Mouse (Mus musculus): ENCODE measurements around the gene Fto.
A peak's percentile ranks its signal among the peaks of the same experiment; 100 is the strongest.

Gene Fto

DNA sequence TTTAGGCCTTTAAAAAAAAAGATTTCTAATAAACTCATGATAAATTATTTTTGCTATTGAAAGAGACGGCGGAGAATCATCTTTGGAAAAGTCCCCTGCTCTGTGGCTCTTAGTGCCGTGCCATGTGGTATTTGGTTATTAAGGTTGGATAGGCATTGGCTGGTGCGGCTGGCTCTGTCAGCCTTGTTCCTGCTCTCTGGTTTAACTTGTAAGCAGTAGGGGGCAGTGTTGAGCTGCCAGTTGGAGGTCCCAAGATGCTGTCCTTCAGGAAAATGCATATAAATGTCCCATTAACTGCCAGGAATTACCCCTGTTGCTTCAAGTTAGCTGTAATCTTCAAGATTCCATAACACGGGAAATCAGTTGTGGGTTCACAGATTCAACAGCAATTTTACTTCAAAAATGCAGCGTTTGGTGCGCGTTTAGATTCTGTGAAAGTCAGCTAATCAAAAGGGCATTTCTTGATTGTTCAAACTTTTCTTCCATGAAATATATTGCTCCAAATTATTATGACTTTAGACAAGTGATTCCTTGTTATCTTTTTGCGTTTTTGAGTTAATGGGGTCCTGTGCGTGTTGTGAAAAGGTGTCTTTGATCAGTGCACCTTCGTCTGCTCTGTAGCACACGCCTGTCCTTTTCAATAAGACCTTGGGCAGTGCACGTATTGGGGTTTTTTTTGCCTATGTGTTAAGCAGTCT lies 174.9 kb downstream of the Fto start:
- Histone ChIP-seq H3K36me3 (ENCODE audit: insufficient read depth, low read length) (peaks cover 12% of the 10 kb centered on the region; the same call in 1 of the 2 replicates), H3K4me3 (replicated peaks; ENCODE audit: low read length) (no peak overlapping the region)
- TF ChIP-seq CTCF (conservative IDR thresholded peaks at IDR 0.05; ENCODE audit: low read length), result peak; percentile 59
- no peak for TF ChIP-seq POU5F1 (IDR thresholded peaks at IDR 0.05; ENCODE audit: borderline replicate concordance, low read length)

DNA sequence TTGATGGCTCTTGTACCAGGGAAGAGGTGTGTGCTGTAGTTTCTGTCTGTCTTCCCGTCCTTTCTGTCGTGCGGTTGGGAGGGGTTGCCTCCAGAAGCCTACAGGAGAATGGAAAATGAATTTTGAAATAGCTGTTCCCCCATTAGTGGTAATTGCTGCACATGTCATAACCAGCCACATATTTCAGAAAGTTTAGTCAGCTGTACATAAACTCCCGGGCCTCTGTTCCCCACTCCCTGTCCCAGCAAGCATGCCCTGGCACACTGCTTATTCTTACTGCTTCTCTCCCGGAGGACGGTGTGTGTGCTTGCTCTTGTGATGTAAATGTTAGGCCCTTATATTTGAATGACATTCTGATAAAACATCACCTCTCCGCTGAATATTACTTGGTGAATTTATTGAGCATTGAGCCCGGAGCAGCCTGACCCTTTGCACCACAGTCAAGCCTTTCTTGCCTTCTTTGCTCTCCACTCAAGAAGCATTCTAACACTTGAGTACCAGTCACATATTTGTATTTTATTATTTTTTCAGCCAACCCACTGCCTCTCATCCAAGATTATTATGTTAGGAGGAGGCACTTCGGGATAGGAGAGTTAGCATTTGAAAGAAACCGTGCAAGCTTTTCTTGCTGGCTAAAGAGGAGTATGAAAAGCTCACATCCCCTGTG lies 175.6 kb downstream of the Fto start:
- TF ChIP-seq NANOG (IDR thresholded peaks at IDR 0.05; ENCODE audit: borderline replicate concordance, low read length) (no peak), CTCF (conservative IDR thresholded peaks at IDR 0.05; ENCODE audit: low read length) (no peak)
- Histone ChIP-seq H3K27me3 (ENCODE audit: insufficient read depth, low read length) (no peaks in the 10 kb centered on the region), H3K4me3 (replicated peaks; ENCODE audit: low read length) (no peak overlapping the region), H3K9me3 (ENCODE audit: low read length) (no peaks in the 10 kb centered on the region), H3K4me1 (replicated peaks; ENCODE audit: low read depth, low read length) (peaks cover 34% of the 10 kb centered on the region), H3K36me3 (ENCODE audit: insufficient read depth, low read length) (peaks cover 12% of the 10 kb centered on the region; the same call in 1 of the 2 replicates)

More for the DNA sequence above, 174.9 kb downstream of the Fto start:
- peaks cover 27% of the 10 kb centered on the region for H3K4me1 ChIP-seq (replicated peaks; ENCODE audit: low read depth, low read length)
- no peaks in the 10 kb centered on the region for H3K27me3 ChIP-seq (ENCODE audit: insufficient read depth, low read length)
- no peaks in the 10 kb centered on the region for H3K9me3 ChIP-seq (ENCODE audit: low read length)

DNA sequence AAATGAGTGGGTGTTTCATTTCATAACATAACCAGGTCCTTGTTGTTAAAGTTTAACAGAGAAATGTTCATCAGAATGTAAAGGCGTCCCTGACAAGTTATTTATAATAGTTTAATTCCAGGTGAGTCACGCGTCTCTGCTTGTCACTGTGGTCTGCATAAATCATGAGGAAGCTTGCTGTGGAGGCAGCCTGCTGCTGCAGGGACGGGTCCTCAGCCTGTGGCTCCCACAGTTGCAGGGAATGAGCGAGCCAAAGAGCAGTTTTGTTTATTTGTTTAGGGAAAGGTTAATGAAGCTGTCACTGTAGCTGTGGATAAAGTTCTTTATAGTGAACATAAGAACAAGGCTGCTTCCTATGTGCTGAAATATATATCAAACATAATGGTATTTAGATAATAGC lies 176.7 kb downstream of the Fto start:
- Histone ChIP-seq H3K4me1 (replicated peaks; ENCODE audit: low read depth, low read length) (peaks cover 42% of the 10 kb centered on the region), H3K27me3 (ENCODE audit: insufficient read depth, low read length) (no peaks in the 10 kb centered on the region), H3K9me3 (ENCODE audit: low read length) (no peaks in the 10 kb centered on the region), H3K36me3 (ENCODE audit: insufficient read depth, low read length) (peaks cover 8% of the 10 kb centered on the region; the same call in 1 of the 2 replicates), H3K4me3 (replicated peaks; ENCODE audit: low read length) (no peak overlapping the region)
- TF ChIP-seq POU5F1 (IDR thresholded peaks at IDR 0.05; ENCODE audit: borderline replicate concordance, low read length), result no peak
- TF ChIP-seq NANOG (IDR thresholded peaks at IDR 0.05; ENCODE audit: borderline replicate concordance, low read length), result no peak
- no peak for TF ChIP-seq CTCF (conservative IDR thresholded peaks at IDR 0.05; ENCODE audit: low read length)

DNA sequence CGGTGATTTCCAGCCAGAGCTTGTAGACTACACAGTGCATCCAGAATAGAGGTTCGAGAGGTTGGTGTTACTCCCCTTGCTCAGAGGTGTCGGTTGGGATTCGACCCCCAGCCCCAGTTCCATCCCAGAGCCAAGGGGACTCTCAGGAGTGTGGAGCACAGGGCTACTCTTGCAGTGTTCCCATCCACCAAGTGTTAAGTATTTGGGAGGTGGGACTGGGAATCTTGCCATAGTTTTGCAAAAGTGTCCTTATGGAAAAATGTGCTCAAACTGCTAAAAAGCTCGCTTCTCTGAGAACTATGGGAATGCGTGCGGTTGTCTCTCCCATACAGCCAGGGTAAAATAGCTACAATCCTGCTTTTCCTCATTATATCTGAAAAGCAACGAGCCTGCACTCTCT lies 180.0 kb downstream of the Fto start:
- TF ChIP-seq NANOG (IDR thresholded peaks at IDR 0.05; ENCODE audit: borderline replicate concordance, low read length), result no peak
- H3K9me3 ChIP-seq (ENCODE audit: low read length), result no peaks in the 10 kb centered on the region
- H3K36me3 ChIP-seq (ENCODE audit: insufficient read depth, low read length), result no peaks in the 10 kb centered on the region
- no peak overlapping the region for H3K4me3 ChIP-seq (replicated peaks; ENCODE audit: low read length)
- H3K4me1 ChIP-seq (replicated peaks; ENCODE audit: low read depth, low read length), result peaks cover 56% of the 10 kb centered on the region
- no peaks in the 10 kb centered on the region for H3K27me3 ChIP-seq (ENCODE audit: insufficient read depth, low read length)

DNA sequence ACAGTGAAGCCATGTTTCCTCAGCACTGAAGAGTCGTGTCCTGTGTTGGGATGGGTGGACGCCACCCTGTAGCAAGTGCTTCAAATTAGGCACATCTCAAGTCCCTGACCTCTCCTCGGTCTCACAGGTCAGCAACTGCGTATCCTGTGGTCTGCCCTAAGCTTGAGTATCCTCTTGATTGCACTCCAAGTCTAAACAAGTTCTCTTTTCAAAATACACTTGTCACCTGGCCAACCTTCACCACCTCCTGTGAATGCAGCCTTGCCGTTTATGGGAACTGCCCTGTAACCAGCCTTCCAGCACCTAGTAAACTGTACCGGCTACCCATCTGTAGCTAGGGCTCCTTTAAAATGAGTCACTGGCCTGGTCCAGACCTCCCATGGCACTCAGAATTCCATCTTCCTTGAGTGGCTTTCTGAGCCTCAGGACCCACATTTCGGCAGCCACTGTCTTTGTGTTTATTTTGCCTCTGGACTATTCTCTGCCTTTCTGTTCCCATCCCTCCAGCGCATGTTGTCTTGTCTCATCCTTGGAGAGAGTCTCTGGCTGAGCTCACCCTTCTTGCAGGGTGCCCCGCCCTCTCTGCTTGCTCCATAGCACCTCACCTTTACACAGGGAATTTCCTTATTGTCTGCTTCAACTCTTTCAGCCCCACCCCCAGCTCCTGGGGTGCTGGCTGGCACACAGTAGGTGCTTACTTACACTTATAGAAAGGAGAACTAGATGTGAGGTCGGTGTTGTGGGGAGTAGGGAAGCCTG lies 181.4 kb downstream of the Fto start:
- no peaks in the 10 kb centered on the region for H3K9me3 ChIP-seq (ENCODE audit: low read length)
- no peak for TF ChIP-seq CTCF (conservative IDR thresholded peaks at IDR 0.05; ENCODE audit: low read length)
- TF ChIP-seq POU5F1 (IDR thresholded peaks at IDR 0.05; ENCODE audit: borderline replicate concordance, low read length), result no peak
- TF ChIP-seq NANOG (IDR thresholded peaks at IDR 0.05; ENCODE audit: borderline replicate concordance, low read length), result no peak
- H3K4me1 ChIP-seq (replicated peaks; ENCODE audit: low read depth, low read length), result peaks cover 47% of the 10 kb centered on the region
- no peaks in the 10 kb centered on the region for H3K36me3 ChIP-seq (ENCODE audit: insufficient read depth, low read length)
- no peak overlapping the region for H3K4me3 ChIP-seq (replicated peaks; ENCODE audit: low read length)
- no peaks in the 10 kb centered on the region for H3K27me3 ChIP-seq (ENCODE audit: insufficient read depth, low read length)

DNA sequence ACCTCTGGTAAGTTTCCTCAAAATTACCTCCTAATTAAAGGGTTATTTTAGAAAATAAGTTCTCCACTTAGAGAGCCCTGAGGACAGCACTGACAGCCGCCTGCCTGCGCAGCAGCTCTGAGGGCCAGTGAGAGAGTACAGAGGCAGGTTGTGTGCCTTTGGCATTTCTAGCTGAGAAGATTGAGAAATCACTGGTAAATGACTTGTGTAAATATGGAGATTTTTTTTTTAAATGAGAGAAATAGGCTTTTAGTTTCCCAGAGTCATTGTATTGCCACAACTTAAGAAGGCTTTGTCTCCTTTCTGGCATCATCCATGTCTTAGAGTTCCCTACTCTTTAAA lies 181.9 kb downstream of the Fto start:
- H3K36me3 ChIP-seq (ENCODE audit: insufficient read depth, low read length), result no peaks in the 10 kb centered on the region
- H3K9me3 ChIP-seq (ENCODE audit: low read length), result no peaks in the 10 kb centered on the region
- H3K4me3 ChIP-seq (replicated peaks; ENCODE audit: low read length), result 0 out of 2 replicates have a peak overlapping the region, but pooled peaks have one; percentile 1
- TF ChIP-seq CTCF (conservative IDR thresholded peaks at IDR 0.05; ENCODE audit: low read length) (no peak), NANOG (IDR thresholded peaks at IDR 0.05; ENCODE audit: borderline replicate concordance, low read length) (no peak), POU5F1 (IDR thresholded peaks at IDR 0.05; ENCODE audit: borderline replicate concordance, low read length) (no peak)
- peaks cover 42% of the 10 kb centered on the region for H3K4me1 ChIP-seq (replicated peaks; ENCODE audit: low read depth, low read length)
- no peaks in the 10 kb centered on the region for H3K27me3 ChIP-seq (ENCODE audit: insufficient read depth, low read length)

DNA sequence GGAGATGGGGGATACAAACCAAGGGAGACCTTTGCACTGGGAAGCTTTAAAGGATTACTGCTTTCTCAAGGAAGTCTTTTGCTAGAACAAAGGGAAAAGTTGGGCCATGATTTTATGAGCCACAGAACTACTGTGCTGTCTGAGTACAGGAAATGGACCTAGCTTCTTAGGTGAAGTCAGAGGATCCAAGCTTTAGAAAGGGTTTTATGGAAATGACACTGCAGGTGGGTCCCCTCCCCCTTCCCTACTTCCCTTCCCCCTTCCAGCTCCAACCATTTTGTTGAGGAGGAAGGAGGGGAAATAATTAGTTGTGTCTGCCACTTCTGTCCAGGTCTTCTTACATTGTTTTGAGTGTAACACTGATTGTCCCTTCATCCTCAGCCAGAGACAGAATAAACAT lies 182.7 kb downstream of the Fto start:
- Histone ChIP-seq H3K27me3 (ENCODE audit: insufficient read depth, low read length) (no peaks in the 10 kb centered on the region), H3K4me1 (replicated peaks; ENCODE audit: low read depth, low read length) (peaks cover 42% of the 10 kb centered on the region), H3K9me3 (ENCODE audit: low read length) (no peaks in the 10 kb centered on the region), H3K4me3 (replicated peaks; ENCODE audit: low read length) (0 out of 2 replicates have a peak overlapping the region, but pooled peaks have one; percentile 1), H3K36me3 (ENCODE audit: insufficient read depth, low read length) (no peaks in the 10 kb centered on the region)
- TF ChIP-seq POU5F1 (IDR thresholded peaks at IDR 0.05; ENCODE audit: borderline replicate concordance, low read length), result no peak
- TF ChIP-seq CTCF (conservative IDR thresholded peaks at IDR 0.05; ENCODE audit: low read length), result no peak
- no peak for TF ChIP-seq NANOG (IDR thresholded peaks at IDR 0.05; ENCODE audit: borderline replicate concordance, low read length)

DNA sequence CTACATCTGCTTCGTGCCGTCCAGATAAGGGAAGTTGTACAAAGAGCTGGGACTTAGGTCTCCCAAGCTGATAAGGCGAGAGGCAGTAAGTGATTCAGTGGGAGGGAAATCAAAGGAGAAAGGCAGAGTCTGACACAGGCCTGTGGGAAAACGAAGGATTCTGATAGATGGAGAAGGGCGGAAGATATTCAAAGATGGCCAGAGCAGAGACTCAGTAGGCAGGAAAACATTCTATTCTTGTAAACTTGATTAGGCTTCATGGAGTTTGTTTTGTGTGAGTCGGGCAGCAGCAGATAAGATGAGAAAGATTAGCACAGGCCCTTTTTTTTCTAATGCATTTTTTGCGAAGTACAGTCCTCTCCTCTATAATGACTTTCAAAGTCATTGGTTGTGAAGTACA lies 183.6 kb downstream of the Fto start:
- H3K4me1 ChIP-seq (replicated peaks; ENCODE audit: low read depth, low read length), result peaks cover 43% of the 10 kb centered on the region
- H3K4me3 ChIP-seq (replicated peaks; ENCODE audit: low read length), result no peak overlapping the region
- no peaks in the 10 kb centered on the region for H3K9me3 ChIP-seq (ENCODE audit: low read length)
- TF ChIP-seq NANOG (IDR thresholded peaks at IDR 0.05; ENCODE audit: borderline replicate concordance, low read length) (no peak), CTCF (conservative IDR thresholded peaks at IDR 0.05; ENCODE audit: low read length) (no peak), POU5F1 (IDR thresholded peaks at IDR 0.05; ENCODE audit: borderline replicate concordance, low read length) (no peak)
- no peaks in the 10 kb centered on the region for H3K36me3 ChIP-seq (ENCODE audit: insufficient read depth, low read length)
- no peaks in the 10 kb centered on the region for H3K27me3 ChIP-seq (ENCODE audit: insufficient read depth, low read length)
